Mouse (Mus musculus) heart, embryonic 13.5 days (tissue): ENCODE results near the gene Matk. TPM values are rescaled to one million over a fixed set of nuclear protein-coding genes. Genes with fewer than 3 reads are reported as not detected.
"Not testable (repeated sequence)": the region's sequence is repeated elsewhere in the genome, so short reads cannot be mapped to it uniquely, and the experiment has no call there.

Source experiments
- ATAC-seq: fragments of 200-750 bp; cut with Nextera tagmentation; 2 replicates; pipeline ENCODE4 v1.8.0; 2017; ENCODE audit warnings: moderate TSS enrichment; ENCODE audit not compliant: insufficient number of reproducible peaks, low FRiP score, low TSS enrichment; ENCODE audit errors: extremely low read depth
- H3K27ac ChIP-seq: fragments of 300-500 bp; sonication (generic); replicated peaks from 2 replicates; pipeline ENCODE4 v1.5.1; 2015; ENCODE audit warnings: moderate library complexity, mild to moderate bottlenecking, inconsistent platforms
- H3K27me3 ChIP-seq: fragments of 300-500 bp; sonication (generic); replicated peaks from 2 replicates; pipeline ENCODE4 v1.6.1; 2015; ENCODE audit warnings: mild to moderate bottlenecking, inconsistent platforms
- H3K36me3 ChIP-seq: fragments of 300-500 bp; sonication (generic); 2 replicates; pipeline ENCODE4 v1.6.1; 2015; ENCODE audit warnings: mild to moderate bottlenecking, inconsistent platforms
- H3K4me1 ChIP-seq: fragments of 300-500 bp; sonication (generic); 2 replicates; pipeline ENCODE4 v1.6.1; 2015; ENCODE audit warnings: inconsistent platforms
- H3K4me2 ChIP-seq: fragments of 300-500 bp; sonication (generic); 2 replicates; pipeline ENCODE4 v1.6.1; 2015; ENCODE audit warnings: inconsistent platforms, mild to moderate bottlenecking, moderate library complexity
- H3K4me3 ChIP-seq: fragments of 300-500 bp; sonication (generic); 2 replicates; pipeline ENCODE4 v1.5.1; 2015; ENCODE audit warnings: moderate library complexity, mild to moderate bottlenecking, inconsistent platforms
- H3K9ac ChIP-seq: fragments of 300-500 bp; sonication (generic); 2 replicates; pipeline ENCODE4 v1.6.1; 2015; ENCODE audit warnings: inconsistent platforms, mild to moderate bottlenecking, moderate library complexity
- H3K9me3 ChIP-seq: fragments of 300-500 bp; sonication (generic); 2 replicates; pipeline ENCODE4 v1.6.1; 2016; ENCODE audit warnings: inconsistent platforms
- WGBS: fragments of 180-500 bp; shearing (Covaris S2); methylation state at CpG from one replicate; pipeline ENCODE4 v1.1.7; 2015; ENCODE audit warnings: mixed read lengths; 5-methylcytosine and 5-hydroxymethylcytosine counted together
- polyA plus RNA-seq: library from polyadenylated mRNA; unstranded; fragments of >200 nt; fragmentation: Nextera tagmentation; extraction: Ambion mirVana; gene quantifications from 2 replicates; pipeline ENCODE4 v1.2.1, GENCODE M21; 2015

Gene Matk
- 1.6 and 1.9 TPM in 2 replicates for polyA plus RNA-seq

- ATAC-seq, result no peak
Measured at GRCm38 (mm10) chr10:81252424-81253419, at the start of gene Matk. TSS of gene Matk (plus strand) at chr10:81252935.

DNA sequence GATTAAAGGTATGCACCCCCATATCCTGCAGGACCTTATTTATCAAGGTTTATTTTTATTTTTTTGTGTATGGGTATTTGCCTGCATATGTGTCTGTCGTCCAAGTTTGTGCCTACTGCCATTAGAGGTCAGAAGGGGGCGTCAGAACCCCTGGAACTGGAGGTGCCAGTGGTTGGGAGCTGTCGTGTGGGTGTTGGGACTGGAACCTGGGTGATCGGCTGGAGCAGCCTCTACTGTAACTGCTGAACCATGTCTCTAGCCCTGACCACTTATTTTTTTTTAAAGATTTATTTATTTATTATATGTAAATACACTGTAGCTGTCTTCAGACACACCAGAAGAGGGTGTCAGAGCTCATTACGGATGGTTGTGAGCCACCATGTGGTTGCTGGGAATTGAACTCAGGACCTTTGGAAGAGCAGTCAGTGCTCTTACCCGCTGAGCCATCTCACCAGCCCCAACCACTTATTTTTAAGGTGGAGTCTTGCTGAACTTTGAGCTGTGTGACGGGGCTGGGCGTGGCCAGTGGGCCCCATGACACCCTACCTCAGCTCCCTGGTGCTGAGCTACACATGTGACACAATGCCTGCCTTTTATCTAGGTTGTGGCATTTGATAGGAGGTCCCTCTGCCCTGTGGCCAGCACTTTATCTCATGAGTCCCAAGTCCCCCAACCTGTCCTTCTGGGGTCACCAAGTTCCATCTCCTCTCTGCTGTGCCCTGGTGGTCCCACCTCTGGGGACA, 49.6 kb upstream of the Matk start:
- H3K27ac ChIP-seq, result peak overlapping the region; percentile 96
- peak overlapping the region; percentile 17; the same call in 1 of the 2 replicates for H3K9ac ChIP-seq
- 0 out of 2 replicates have a peak, but pooled peaks cover 5% of the 10 kb centered on the region for H3K27me3 ChIP-seq
- peaks cover 59% of the 10 kb centered on the region for H3K4me1 ChIP-seq
- ATAC-seq, result no peak
- H3K9me3 ChIP-seq, result no peaks in the 10 kb centered on the region
- H3K4me2 ChIP-seq, result peak overlapping the region; percentile 30; the same call in 1 of the 2 replicates
- WGBS, result 55% methylated on average over 8 of the region's 8 CpGs
- no peak overlapping the region for H3K4me3 ChIP-seq
- no peaks in the 10 kb centered on the region for H3K36me3 ChIP-seq

More at GRCm38 (mm10) chr10:81252424-81253419, at the start of gene Matk:
- H3K36me3 ChIP-seq, result no peaks in the 10 kb centered on the region
- H3K9ac ChIP-seq, result peak within 1 kb of the TSS; percentile 14; the same call in 1 of the 2 replicates
- peak within 1 kb of the TSS; percentile 8; the same call in 1 of the 2 replicates for H3K4me3 ChIP-seq
- no peaks in the 10 kb centered on the region for H3K9me3 ChIP-seq
- peaks cover 16% of the 10 kb centered on the region for H3K4me1 ChIP-seq
- WGBS, result 14% methylated on average over 43 of the region's 44 CpGs
- H3K27ac ChIP-seq, result no peak within 1 kb of the TSS
- peaks cover 78% of the 10 kb centered on the region for H3K27me3 ChIP-seq
- H3K4me2 ChIP-seq, result peak within 1 kb of the TSS; percentile 28

DNA sequence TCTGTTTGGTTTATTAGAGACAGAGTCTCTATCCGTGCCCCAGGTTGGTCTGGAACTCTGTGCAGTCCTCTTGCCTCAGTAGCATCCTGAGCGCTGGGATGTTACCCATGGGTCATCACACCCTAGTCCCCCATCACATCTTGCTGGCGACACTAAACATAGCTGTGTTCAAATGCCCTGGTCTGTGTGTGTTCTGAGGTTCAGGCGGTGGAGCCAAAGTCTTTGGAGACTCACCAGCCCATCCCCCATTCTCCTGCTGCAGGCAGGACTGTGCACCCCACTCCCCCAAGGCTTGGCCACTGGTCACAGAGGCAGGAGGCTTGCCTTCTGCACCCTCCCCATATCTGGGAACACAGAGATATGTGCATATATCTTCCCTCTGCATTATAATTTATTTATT, 48.6 kb upstream of the Matk start:
- H3K27me3 ChIP-seq, result no peaks in the 10 kb centered on the region
- no peaks in the 10 kb centered on the region for H3K36me3 ChIP-seq
- no peak for ATAC-seq
- peaks cover 51% of the 10 kb centered on the region for H3K4me1 ChIP-seq
- peak overlapping the region; percentile 96 for H3K27ac ChIP-seq
- no peak overlapping the region for H3K4me3 ChIP-seq
- no peaks in the 10 kb centered on the region for H3K9me3 ChIP-seq
- no peak overlapping the region for H3K4me2 ChIP-seq
- 61% methylated on average over 4 of the region's 4 CpGs for WGBS
- H3K9ac ChIP-seq, result no peak overlapping the region

DNA sequence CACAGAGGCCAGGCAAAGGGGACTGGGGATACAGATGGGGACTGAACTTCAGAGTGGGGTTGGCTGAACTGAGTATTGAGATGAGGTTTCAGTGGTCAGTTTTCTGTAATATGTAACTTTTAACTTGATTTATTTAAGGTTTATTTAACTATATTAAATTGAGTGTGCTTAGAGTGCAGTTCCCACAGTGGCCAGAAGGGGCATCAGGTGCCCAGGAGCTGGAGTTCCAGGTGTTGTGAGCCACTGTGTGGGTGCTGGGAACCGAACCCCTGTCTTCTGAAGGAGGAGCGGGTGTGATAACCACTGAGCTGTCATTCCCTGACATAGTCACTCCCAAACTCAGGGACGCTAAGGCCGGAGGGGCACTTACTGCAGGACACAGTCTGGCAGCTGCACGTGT, 42.6 kb upstream of the Matk start:
- ATAC-seq, result no peak

GRCm38 (mm10) chr10:81216260-81216659, 36.5 kb upstream of the Matk start:
- H3K4me1 ChIP-seq, result no peaks in the 10 kb centered on the region
- 77% methylated on average over 6 of the region's 6 CpGs for WGBS
- H3K9ac ChIP-seq, result no peak overlapping the region
- H3K4me2 ChIP-seq, result no peak overlapping the region
- no peak overlapping the region for H3K4me3 ChIP-seq
- H3K27me3 ChIP-seq, result peaks cover 21% of the 10 kb centered on the region
- H3K9me3 ChIP-seq, result peaks cover 5% of the 10 kb centered on the region; the same call in 1 of the 2 replicates
- no peaks in the 10 kb centered on the region for H3K36me3 ChIP-seq
- ATAC-seq, result no peak
- no peak overlapping the region for H3K27ac ChIP-seq

More for the DNA sequence above, 42.6 kb upstream of the Matk start:
- 91% methylated on average over 5 of the region's 5 CpGs for WGBS
- H3K27ac ChIP-seq, result no peak overlapping the region
- no peak overlapping the region for H3K4me3 ChIP-seq
- no peaks in the 10 kb centered on the region for H3K36me3 ChIP-seq
- H3K4me1 ChIP-seq, result no peaks in the 10 kb centered on the region
- no peak overlapping the region for H3K9ac ChIP-seq
- no peaks in the 10 kb centered on the region; the same call in 1 of the 2 replicates for H3K27me3 ChIP-seq
- no peak overlapping the region for H3K4me2 ChIP-seq
- H3K9me3 ChIP-seq, result peaks cover 5% of the 10 kb centered on the region; the same call in 1 of the 2 replicates

- ATAC-seq, result no peak
- peaks cover 21% of the 10 kb centered on the region for H3K27me3 ChIP-seq
- H3K4me1 ChIP-seq, result no peaks in the 10 kb centered on the region
- no peak overlapping the region for H3K27ac ChIP-seq
- H3K4me2 ChIP-seq, result no peak overlapping the region
- no peak overlapping the region for H3K4me3 ChIP-seq
- H3K9me3 ChIP-seq, result peaks cover 5% of the 10 kb centered on the region; the same call in 1 of the 2 replicates
- WGBS, result 79% methylated on average over 6 of the region's 6 CpGs
- H3K9ac ChIP-seq, result no peak overlapping the region
- no peaks in the 10 kb centered on the region for H3K36me3 ChIP-seq
Measured at GRCm38 (mm10) chr10:81216810-81217209, 35.9 kb upstream of the Matk start.

- H3K36me3 ChIP-seq, ATAC-seq, H3K27ac ChIP-seq, H3K4me1 ChIP-seq, H3K4me3 ChIP-seq, H3K9me3 ChIP-seq, H3K9ac ChIP-seq, H3K4me2 ChIP-seq: not testable (repeated sequence)
- WGBS, result 19% methylated on average over 1 of the region's 1 CpGs
- peaks cover 21% of the 10 kb centered on the region for H3K27me3 ChIP-seq
Measured at GRCm38 (mm10) chr10:81217267-81217666, 35.5 kb upstream of the Matk start.

DNA sequence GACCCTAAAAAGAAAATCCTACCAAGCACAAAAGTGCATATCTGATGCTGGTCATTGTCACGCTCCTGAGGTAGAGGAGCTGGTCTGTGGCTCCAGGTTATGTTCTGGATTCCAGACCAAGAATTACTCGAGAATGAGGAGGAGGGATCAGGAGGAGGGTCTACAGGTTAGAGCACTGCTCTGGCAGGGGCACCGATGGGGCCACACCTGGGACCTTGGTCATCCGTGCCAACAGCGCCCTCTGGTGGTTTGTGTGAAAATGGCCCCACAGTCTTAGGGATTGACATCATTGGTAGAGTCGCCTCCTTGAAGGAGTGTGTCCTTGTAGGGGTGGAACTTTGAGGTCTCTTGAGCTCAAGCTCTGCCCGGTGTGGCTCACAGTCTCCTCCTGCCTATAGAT, 34.8 kb upstream of the Matk start:
- Histone ChIP-seq H3K36me3 (no peaks in the 10 kb centered on the region), H3K4me2 (no peak overlapping the region), H3K9me3 (no peaks in the 10 kb centered on the region), H3K9ac (no peak overlapping the region), H3K27ac (no peak overlapping the region), H3K4me1 (no peaks in the 10 kb centered on the region), H3K4me3 (no peak overlapping the region), H3K27me3 (peaks cover 21% of the 10 kb centered on the region)
- ATAC-seq, result no peak
- WGBS, result 27% methylated on average over 7 of the region's 7 CpGs

GRCm38 (mm10) chr10:81221402-81222015, 31.2 kb upstream of the Matk start:
- Histone ChIP-seq H3K4me2 (no peak overlapping the region), H3K9me3 (no peaks in the 10 kb centered on the region)
- WGBS, result 86% methylated on average over 5 of the region's 5 CpGs

DNA sequence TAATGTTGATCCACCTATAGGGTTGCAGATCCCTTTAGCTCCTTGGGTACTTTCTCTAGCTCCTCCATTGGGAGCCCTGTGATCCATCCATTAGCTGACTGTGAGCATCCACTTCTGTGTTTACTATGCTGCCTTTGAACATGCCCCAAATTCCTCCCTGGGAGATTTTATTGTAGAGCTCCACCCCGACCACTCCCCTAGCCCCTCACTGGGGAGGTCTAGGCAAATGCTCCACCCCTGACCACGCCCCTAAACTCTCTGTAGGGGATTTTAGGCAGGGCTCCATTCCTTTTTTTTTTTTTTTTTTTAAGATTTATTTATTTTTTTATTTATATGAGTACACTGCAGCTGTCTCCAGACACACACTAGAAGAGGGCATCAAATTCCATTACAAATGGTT, 29.0 kb upstream of the Matk start:
- H3K4me3 ChIP-seq, H3K9me3 ChIP-seq, H3K27ac ChIP-seq, H3K4me1 ChIP-seq, H3K9ac ChIP-seq, H3K4me2 ChIP-seq, H3K36me3 ChIP-seq, ATAC-seq: not testable (repeated sequence)
- 60% methylated on average over 2 of the region's 2 CpGs for WGBS
- H3K27me3 ChIP-seq, result peaks cover 27% of the 10 kb centered on the region

More at GRCm38 (mm10) chr10:81221402-81222015, 31.2 kb upstream of the Matk start:
- Histone ChIP-seq H3K4me1 (no peaks in the 10 kb centered on the region), H3K27me3 (peaks cover 24% of the 10 kb centered on the region), H3K36me3 (no peaks in the 10 kb centered on the region), H3K9ac (no peak overlapping the region), H3K4me3 (no peak overlapping the region), H3K27ac (no peak overlapping the region)
- ATAC-seq, result no peak
